9 mouse cellular contexts compared by ENCODE assay signal in genomic region chr4:10774557-10775215, GRCm38 (mm10).
DNase-seq lines count a peak whose midpoint lies in the region; ATAC-seq and TF ChIP-seq lines count a peak whose summit lies in the region.
"Had no signal": no experiment of that assay in that cellular context is flagged by ENCODE, and none has a peak within 500 bp of the region (broad histone marks: within the 10 kb centered on the region; RNA-seq: fewer than 3 reads in every experiment).

No protein-coding gene starts in this region.

- H3K4me1 ChIP-seq in kidney, postnatal 0 days (replicated peaks; ENCODE audit: insufficient read depth, low read length) = no peaks in the 10 kb centered on the region
- peaks cover 7% of the 10 kb centered on the region for H3K4me1 ChIP-seq in embryonic facial prominence, embryonic 14.5 days (ENCODE audit: control insufficient read depth, insufficient read depth, low read length)

- no peaks in the 10 kb centered on the region for H3K9me3 ChIP-seq in kidney, postnatal 0 days (replicated peaks; ENCODE audit: low read length)
- no peaks in the 10 kb centered on the region for H3K9me3 ChIP-seq in embryonic facial prominence, embryonic 14.5 days (ENCODE audit: control insufficient read depth, low read length)

- ATAC-seq in kidney, postnatal 0 days (replicated peaks; ENCODE audit: low FRiP score, low read depth) = no peak
- peak; percentile 94 for ATAC-seq in embryonic facial prominence, embryonic 14.5 days (ENCODE audit: low read depth)

- peak; percentile 27 for DNase-seq in kidney, postnatal 0 days (ENCODE audit: low spot score)
- DNase-seq in kidney, adult 18-20 months = no peak
- peak; percentile 77 for DNase-seq in brain, embryonic 14.5 days (ENCODE audit: low read depth)
- DNase-seq in embryonic facial prominence, embryonic 14.5 days (ENCODE audit: low spot score) = peak; percentile 91
- peak; percentile 7 to 16 for DNase-seq in heart, postnatal 14 days
- DNase-seq in urinary bladder, postnatal 10 days (ENCODE audit: low spot score) = no peak
- DNase-seq in spleen, postnatal 10 days (ENCODE audit: low spot score in 2 of 2) = no peak
- no peak for DNase-seq in adrenal gland, postnatal 10 days

- H3K36me3 ChIP-seq in kidney, postnatal 0 days (ENCODE audit: insufficient read depth, low read length) = no peaks in the 10 kb centered on the region
- H3K36me3 ChIP-seq in embryonic facial prominence, embryonic 14.5 days (ENCODE audit: control insufficient read depth, insufficient read depth, low read length) = no peaks in the 10 kb centered on the region

- no peak for TF ChIP-seq POLR2A in brain, embryonic 14.5 days (IDR thresholded peaks at IDR 0.05; ENCODE audit: borderline replicate concordance, extremely low read depth, insufficient read depth, insufficient read length, poor library complexity, severe bottlenecking)

- H3K9ac ChIP-seq in kidney, postnatal 0 days (ENCODE audit: low read depth, low read length) = no peak overlapping the region
- H3K9ac ChIP-seq in embryonic facial prominence, embryonic 14.5 days (ENCODE audit: low read depth, low read length) = no peak overlapping the region

- TF ChIP-seq CTCF in kidney, postnatal 0 days (IDR thresholded peaks at IDR 0.05; ENCODE audit: low read depth) = no peak
- no peak for TF ChIP-seq CTCF in brain, embryonic 14.5 days (IDR thresholded peaks at IDR 0.05; ENCODE audit: borderline replicate concordance, extremely low read depth, insufficient read depth, insufficient read length)

- no peak overlapping the region for H3K4me2 ChIP-seq in kidney, postnatal 0 days (ENCODE audit: low read length)
- no peak overlapping the region for H3K4me2 ChIP-seq in embryonic facial prominence, embryonic 14.5 days (ENCODE audit: low read depth, low read length)

- H3K4me3 ChIP-seq in kidney, postnatal 0 days (replicated peaks; ENCODE audit: low read depth, low read length) = no peak overlapping the region
- no peak overlapping the region for H3K4me3 ChIP-seq in embryonic facial prominence, embryonic 14.5 days (ENCODE audit: low read depth, low read length)
- H3K4me3 ChIP-seq: layer of hippocampus, adult 2 months had no signal

- WGBS in kidney, postnatal 0 days = 5% methylated on average over 3 of the region's 3 CpGs
- 5% methylated on average over 3 of the region's 3 CpGs for WGBS in embryonic facial prominence, embryonic 14.5 days

- H3K27ac ChIP-seq in kidney, postnatal 0 days = no peak overlapping the region
- peak overlapping the region; percentile 40 for H3K27ac ChIP-seq in embryonic facial prominence, embryonic 14.5 days (replicated peaks; ENCODE audit: low read depth, low read length)
- H3K27ac ChIP-seq: layer of hippocampus, adult 2 months had no signal

- intact Hi-C loops in heart, postnatal 14 days (cut with DNase I) = no loop called here

- no peaks in the 10 kb centered on the region for H3K27me3 ChIP-seq in kidney, postnatal 0 days (ENCODE audit: insufficient read depth, low read length)
- no peaks in the 10 kb centered on the region for H3K27me3 ChIP-seq in embryonic facial prominence, embryonic 14.5 days (replicated peaks; ENCODE audit: control insufficient read depth, insufficient read depth, low read length)

Comparison
In these comparisons a context has a peak if more than half of its experiments do, and no peak if none do; other contexts are left out.
1. DNase-seq: peak in kidney, postnatal 0 days (single experiment), brain, embryonic 14.5 days (single experiment), embryonic facial prominence, embryonic 14.5 days (single experiment) and heart, postnatal 14 days (2 of 2); none in kidney, adult 18-20 months (single experiment), urinary bladder, postnatal 10 days (single experiment), spleen, postnatal 10 days (0 of 2) and adrenal gland, postnatal 10 days (single experiment).